8 mouse cellular contexts compared by ENCODE assay signal in genomic region chr7:35056436-35056864, GRCm38 (mm10). TPM values are rescaled to one million over a fixed set of nuclear protein-coding genes. Genes with fewer than 3 reads are reported as not detected.
DNase-seq lines count a peak whose midpoint lies in the region; ATAC-seq lines count a peak whose summit lies in the region.

Gene Cebpg (minus strand): TSS chr7:35056573.

- peak within 1 kb of the TSS; percentile 87 for H3K4me2 ChIP-seq in intestine, embryonic 14.5 days (ENCODE audit: low read length)

- peaks cover 24% of the 10 kb centered on the region for H3K4me1 ChIP-seq in intestine, embryonic 14.5 days (replicated peaks; ENCODE audit: control insufficient read depth, insufficient read depth, low read length)

- peak within 1 kb of the TSS; percentile 87 for H3K4me3 ChIP-seq in intestine, embryonic 14.5 days (ENCODE audit: low read depth, low read length)

- H3K27me3 ChIP-seq in intestine, embryonic 14.5 days (replicated peaks; ENCODE audit: control insufficient read depth, insufficient read depth, low read length): no peaks in the 10 kb centered on the region

- 0 out of 2 replicates have a peak, but pooled peaks cover 2% of the 10 kb centered on the region for H3K9me3 ChIP-seq in intestine, embryonic 14.5 days (ENCODE audit: control insufficient read depth, low read length)

- H3K9ac ChIP-seq in intestine, embryonic 14.5 days (ENCODE audit: low read length): peak within 1 kb of the TSS; percentile 86

- H3K27ac ChIP-seq in intestine, embryonic 14.5 days (ENCODE audit: low read depth): peak within 1 kb of the TSS; percentile 80

- intact Hi-C loops in left cerebral cortex, postnatal 10 days (cut with DNase I): loop anchor here (10.0 kb wide), 1 partner anchor 58 kb away; the partner anchor contains the start of gene Cebpa

- ATAC-seq in intestine, embryonic 14.5 days (replicated peaks; ENCODE audit: low FRiP score, low TSS enrichment, low read depth): peak; percentile 98
- peak; percentile 92 for ATAC-seq in megakaryocyte progenitor cell, adult 5-6 weeks (replicated peaks; ENCODE audit: poor library complexity)

- WGBS in intestine, embryonic 14.5 days: under 1% methylated on average over 53 of the region's 53 CpGs

- peak; percentile 98 to 99 for DNase-seq in adrenal gland, adult 18-20 months (ENCODE audit: low spot score in 2 of 2)
- peak; percentile 94 for DNase-seq in embryo, embryonic 10.5 days (ENCODE audit: low spot score)
- peak; percentile 97 for DNase-seq in gastrocnemius, postnatal 25 days
- DNase-seq in intestine, embryonic 14.5 days (ENCODE audit: low spot score): peak; percentile 98
- peak; percentile 94 to 96 for DNase-seq in left cerebral cortex, postnatal 10 days (ENCODE audit: extremely low spot score in 1 of 2, low spot score in 2 of 2)
- DNase-seq in right cerebral cortex, postnatal 10 days (ENCODE audit: low spot score in 2 of 2): peak; percentile 96 to 97
- DNase-seq in urinary bladder, postnatal 14 days (ENCODE audit: low spot score): peak; percentile 96

- H3K36me3 ChIP-seq in intestine, embryonic 14.5 days (ENCODE audit: control insufficient read depth, insufficient read depth, low read length): peaks cover 4% of the 10 kb centered on the region; the same call in 1 of the 2 replicates

RNA-seq across cellular contexts. Expression of gene Cebpg, which starts in this region (rescaled TPM):
- total RNA-seq in adrenal gland, adult 18-20 months (2021): 10 to 100 TPM; 57.2 to 70.4 TPM
- total RNA-seq in gastrocnemius, postnatal 25 days (2021): 10 to 100 TPM; 31.7 to 35.8 TPM
- polyA plus RNA-seq in intestine, embryonic 14.5 days (2014; fragmentation: Nextera tagmentation; extraction: Ambion mirVana): 33.7 and 36.3 TPM in 2 replicates
- total RNA-seq in left cerebral cortex, postnatal 10 days (2021): 10 to 100 TPM; 24.2 to 25.2 TPM
- total RNA-seq in megakaryocyte progenitor cell, adult 5-6 weeks (2015): 16.7 and 17.1 TPM in 2 replicates
- total RNA-seq in megakaryocyte progenitor cell, adult 5-6 weeks (2017): 29.8 and 34.6 TPM in 2 replicates

Comparison
In these comparisons a context has a peak if more than half of its experiments do, and no peak if none do; other contexts are left out.
1. Peak in every context shown above with its lines: DNase-seq, ATAC-seq, H3K4me3 ChIP-seq and H3K27ac ChIP-seq.